Mouse (Mus musculus) liver, embryonic 14.5 days (tissue): ENCODE results near the gene Birc2.

Experiments used
- CTCF ChIP-seq: IDR thresholded peaks from 2 replicates; pipeline ENCODE4 v1.5.1; 2016; ENCODE audit warnings: antibody characterized with exemption, low read depth, control low read depth
- EP300 ChIP-seq: IDR thresholded peaks from 2 replicates; pipeline ENCODE4 v1.6.1; 2016; ENCODE audit warnings: antibody characterized with exemption, low read depth

DNA sequence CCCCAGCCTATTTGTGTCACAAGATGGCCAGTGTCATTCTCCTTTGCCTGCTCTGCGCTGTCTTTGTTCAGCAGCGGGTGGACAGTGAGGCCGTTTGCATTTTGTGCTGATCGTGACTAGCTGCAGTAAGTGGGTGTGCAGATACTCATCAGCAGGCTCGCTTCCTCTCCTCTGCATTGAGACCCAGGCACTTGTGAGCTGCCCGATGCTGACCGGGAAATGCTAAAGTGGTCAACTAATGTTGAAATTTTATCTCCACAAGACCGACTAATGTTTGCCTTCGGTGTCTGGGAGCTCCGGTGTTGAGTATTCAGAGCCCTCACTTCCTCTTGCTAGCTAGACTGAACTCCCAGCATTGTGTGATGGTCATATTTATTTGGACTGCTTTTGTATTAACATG lies 62.3 kb downstream of the Birc2 start:
- no peak for TF ChIP-seq CTCF
- no peak for TF ChIP-seq EP300
